Mouse (Mus musculus) cerebellum, adult 8-10 months (tissue): ENCODE results near the gene Gm3298.
"Not testable (repeated sequence)": the region's sequence is repeated elsewhere in the genome, so short reads cannot be mapped to it uniquely, and the experiment has no call there.

Experiments used
- DNase-seq: peaks from one replicate; pipeline ENCODE4 v3.0.0; 2022

The Gm3298 gene

DNA sequence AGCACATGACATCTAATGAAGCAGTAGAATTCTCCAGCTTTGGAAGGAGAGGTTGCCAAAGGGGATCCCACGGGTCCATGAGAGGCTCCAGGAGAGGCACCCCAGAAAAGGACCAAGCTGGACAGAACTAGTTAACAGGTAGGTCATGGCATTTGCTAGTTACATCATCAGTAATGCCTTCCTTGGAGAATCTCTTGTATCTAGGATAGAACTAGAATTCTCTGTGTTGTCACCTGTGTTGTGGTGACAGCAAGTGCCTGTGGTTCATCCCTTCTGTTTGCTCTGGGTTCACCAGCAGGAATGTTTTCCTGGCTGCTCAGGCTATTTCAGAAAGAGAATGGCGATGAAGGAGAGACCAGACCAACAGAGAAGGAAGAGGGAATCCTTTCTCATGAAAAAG is at the start of gene Gm3298:
Gene Gm3298, plus strand, starts transcription at position 301 of the 400 bp plus-strand sequence.
- not testable (repeated sequence) for DNase-seq

DNA sequence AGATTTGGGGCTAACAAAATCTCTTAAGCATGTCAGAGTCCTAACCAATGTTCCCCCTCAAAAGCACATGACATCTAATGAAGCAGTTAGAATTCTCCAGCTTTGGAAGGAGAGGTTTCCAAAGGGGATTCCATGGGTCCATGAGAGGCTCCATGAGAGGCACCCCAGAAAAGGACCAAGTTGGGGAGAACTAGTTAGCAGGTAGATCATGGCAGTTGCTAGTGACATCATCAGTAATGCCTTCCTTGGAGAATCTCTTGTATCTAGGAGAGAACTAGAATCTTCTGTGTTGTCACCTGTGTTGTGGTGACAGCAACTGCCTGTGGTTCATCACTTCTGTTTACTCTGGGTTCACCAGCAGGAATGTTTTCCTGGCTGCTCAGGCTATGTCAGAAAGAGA is 32.1 kb upstream of the Gm3298 start, which contains the start of gene Gm8297:
Gene Gm8297, plus strand, starts transcription at position 301 of the 400 bp plus-strand sequence.
- not testable (repeated sequence) for DNase-seq

DNA sequence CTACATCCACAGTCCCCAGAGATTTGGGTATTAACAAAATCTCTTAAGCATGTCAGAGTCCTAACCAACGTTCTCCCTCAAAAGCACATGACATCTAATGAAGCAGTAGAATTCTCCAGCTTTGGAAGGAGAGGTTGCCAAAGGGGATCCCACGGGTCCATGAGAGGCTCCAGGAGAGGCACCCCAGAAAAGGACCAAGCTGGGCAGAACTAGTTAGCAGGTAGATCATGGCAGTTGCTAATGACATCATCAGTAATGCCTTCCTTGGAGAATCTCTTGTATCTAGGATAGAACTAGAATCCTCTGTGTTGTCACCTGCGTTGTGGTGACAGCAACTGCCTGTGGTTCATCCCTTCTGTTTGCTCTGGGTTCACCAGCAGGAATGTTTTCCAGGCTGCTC is 34.6 kb downstream of the Gm3298 start, which contains the start of gene 4930555G01Rik:
Gene 4930555G01Rik, plus strand, starts transcription at position 301 of the 400 bp plus-strand sequence.
- not testable (repeated sequence) for DNase-seq
